Mouse (Mus musculus): Measurements from ENCODE around the gene Slc1a1. TPM values are rescaled to one million over a fixed set of nuclear protein-coding genes. Genes with fewer than 3 reads are reported as not detected.
A peak's percentile ranks its signal among the peaks of the same experiment; 100 is the strongest.

The Slc1a1 gene
- polyA plus RNA-seq, 1 experiment from 2014 or later: 3.5 TPM

GRCm38 (mm10) chr19:28915602-28916250 is 80.9 kb downstream of the Slc1a1 start:
- ATAC-seq (ENCODE audit: insufficient read depth) (no peak), DNase-seq (peak; percentile 14)
- Histone ChIP-seq H3K4me1 (ENCODE audit: insufficient read depth) (peaks cover 5% of the 10 kb centered on the region; the same call in 1 of the 2 replicates), H3K27ac (ENCODE audit: low read depth) (no peak overlapping the region), H3K36me3 (ENCODE audit: insufficient read depth) (no peaks in the 10 kb centered on the region), H3K9ac (no peak overlapping the region), H3K4me3 (ENCODE audit: low read depth, low read length) (no peak overlapping the region), H3K9me3 (ENCODE audit: low read depth, low read length) (no peaks in the 10 kb centered on the region), H3K4me2 (no peak overlapping the region), H3K27me3 (ENCODE audit: insufficient read depth, low read length) (no peaks in the 10 kb centered on the region)
- no peak for TF ChIP-seq CTCF (IDR thresholded peaks at IDR 0.05; ENCODE audit: low read depth)
- 61% methylated on average over 2 of the region's 2 CpGs for WGBS

GRCm38 (mm10) chr19:28916492-28916891 is 81.6 kb downstream of the Slc1a1 start:
- DNase-seq (peak; percentile 30), ATAC-seq (ENCODE audit: insufficient read depth) (no peak)
- no peak overlapping the region for H3K4me2 ChIP-seq
- no peak overlapping the region for H3K9ac ChIP-seq
- no peaks in the 10 kb centered on the region for H3K27me3 ChIP-seq (ENCODE audit: insufficient read depth, low read length)
- TF ChIP-seq CTCF (IDR thresholded peaks at IDR 0.05; ENCODE audit: low read depth): no peak
- no peaks in the 10 kb centered on the region for H3K36me3 ChIP-seq (ENCODE audit: insufficient read depth)
- H3K4me1 ChIP-seq (ENCODE audit: insufficient read depth): peaks cover 5% of the 10 kb centered on the region; the same call in 1 of the 2 replicates
- no peak overlapping the region for H3K4me3 ChIP-seq (ENCODE audit: low read depth, low read length)
- no peaks in the 10 kb centered on the region for H3K9me3 ChIP-seq (ENCODE audit: low read depth, low read length)
- H3K27ac ChIP-seq (ENCODE audit: low read depth): no peak overlapping the region
- 28% methylated on average over 4 of the region's 4 CpGs for WGBS

- Histone ChIP-seq H3K27ac (ENCODE audit: low read depth) (no peak overlapping the region), H3K9me3 (ENCODE audit: low read depth, low read length) (no peaks in the 10 kb centered on the region), H3K9ac (no peak overlapping the region), H3K27me3 (ENCODE audit: insufficient read depth, low read length) (no peaks in the 10 kb centered on the region), H3K4me1 (ENCODE audit: insufficient read depth) (peaks cover 5% of the 10 kb centered on the region; the same call in 1 of the 2 replicates), H3K4me2 (no peak overlapping the region), H3K4me3 (ENCODE audit: low read depth, low read length) (no peak overlapping the region), H3K36me3 (ENCODE audit: insufficient read depth) (no peaks in the 10 kb centered on the region)
- DNase-seq: no peak
- ATAC-seq (ENCODE audit: insufficient read depth): no peak
- 82% methylated on average over 5 of the region's 5 CpGs for WGBS
- no peak for TF ChIP-seq CTCF (IDR thresholded peaks at IDR 0.05; ENCODE audit: low read depth)
Observed at GRCm38 (mm10) chr19:28917839-28918238, 83.0 kb downstream of the Slc1a1 start.

GRCm38 (mm10) chr19:28926366-28926765 is 91.5 kb downstream of the Slc1a1 start:
- H3K4me2 ChIP-seq: no peak overlapping the region
- no peak overlapping the region for H3K4me3 ChIP-seq (ENCODE audit: low read depth, low read length)
- no peaks in the 10 kb centered on the region for H3K36me3 ChIP-seq (ENCODE audit: insufficient read depth)
- DNase-seq (no peak), ATAC-seq (ENCODE audit: insufficient read depth) (no peak)
- 86% methylated on average over 5 of the region's 5 CpGs for WGBS
- H3K27ac ChIP-seq (ENCODE audit: low read depth): no peak overlapping the region
- no peaks in the 10 kb centered on the region for H3K9me3 ChIP-seq (ENCODE audit: low read depth, low read length)
- H3K9ac ChIP-seq: no peak overlapping the region
- TF ChIP-seq CTCF (IDR thresholded peaks at IDR 0.05; ENCODE audit: low read depth): no peak
- H3K27me3 ChIP-seq (ENCODE audit: insufficient read depth, low read length): no peaks in the 10 kb centered on the region
- H3K4me1 ChIP-seq (ENCODE audit: insufficient read depth): no peaks in the 10 kb centered on the region

- no peaks in the 10 kb centered on the region for H3K9me3 ChIP-seq (ENCODE audit: low read depth, low read length)
- 28% methylated on average over 4 of the region's 4 CpGs for WGBS
- no peak overlapping the region for H3K27ac ChIP-seq (ENCODE audit: low read depth)
- no peak overlapping the region for H3K4me2 ChIP-seq
- H3K9ac ChIP-seq: no peak overlapping the region
- H3K4me1 ChIP-seq (ENCODE audit: insufficient read depth): no peaks in the 10 kb centered on the region
- no peaks in the 10 kb centered on the region for H3K27me3 ChIP-seq (ENCODE audit: insufficient read depth, low read length)
- DNase-seq: no peak
- H3K36me3 ChIP-seq (ENCODE audit: insufficient read depth): no peaks in the 10 kb centered on the region
- ATAC-seq (ENCODE audit: insufficient read depth): no peak
- TF ChIP-seq CTCF (IDR thresholded peaks at IDR 0.05; ENCODE audit: low read depth): no peak
- no peak overlapping the region for H3K4me3 ChIP-seq (ENCODE audit: low read depth, low read length)
Observed at GRCm38 (mm10) chr19:28927396-28927795, 92.5 kb downstream of the Slc1a1 start.

- H3K4me1 ChIP-seq (ENCODE audit: insufficient read depth): no peaks in the 10 kb centered on the region
- H3K4me3 ChIP-seq (ENCODE audit: low read depth, low read length): no peak overlapping the region
- ATAC-seq (ENCODE audit: insufficient read depth): no peak
- H3K27me3 ChIP-seq (ENCODE audit: insufficient read depth, low read length): no peaks in the 10 kb centered on the region
- H3K27ac ChIP-seq (ENCODE audit: low read depth): no peak overlapping the region
- no peak overlapping the region for H3K9ac ChIP-seq
- no peak for TF ChIP-seq CTCF (IDR thresholded peaks at IDR 0.05; ENCODE audit: low read depth)
- no peaks in the 10 kb centered on the region for H3K36me3 ChIP-seq (ENCODE audit: insufficient read depth)
- no peak for DNase-seq
- H3K9me3 ChIP-seq (ENCODE audit: low read depth, low read length): no peaks in the 10 kb centered on the region
- no peak overlapping the region for H3K4me2 ChIP-seq
Observed at GRCm38 (mm10) chr19:28929034-28929433, 94.2 kb downstream of the Slc1a1 start.

- Histone ChIP-seq H3K9ac (no peak overlapping the region), H3K27ac (ENCODE audit: low read depth) (no peak overlapping the region), H3K9me3 (ENCODE audit: low read depth, low read length) (no peaks in the 10 kb centered on the region), H3K4me2 (no peak overlapping the region), H3K4me3 (ENCODE audit: low read depth, low read length) (no peak overlapping the region), H3K4me1 (ENCODE audit: insufficient read depth) (no peaks in the 10 kb centered on the region), H3K36me3 (ENCODE audit: insufficient read depth) (no peaks in the 10 kb centered on the region), H3K27me3 (ENCODE audit: insufficient read depth, low read length) (no peaks in the 10 kb centered on the region)
- WGBS: 82% methylated on average over 3 of the region's 3 CpGs
- ATAC-seq (ENCODE audit: insufficient read depth) (no peak), DNase-seq (no peak)
- no peak for TF ChIP-seq CTCF (IDR thresholded peaks at IDR 0.05; ENCODE audit: low read depth)
Observed at GRCm38 (mm10) chr19:28934897-28935296, 100.0 kb downstream of the Slc1a1 start.

Measured in lung, embryonic 14.5 days (tissue).